Mouse (Mus musculus): ENCODE data around the gene Gnb1. TPM values are rescaled to one million over a fixed set of nuclear protein-coding genes. Genes with fewer than 3 reads are reported as not detected.

Gnb1 gene
- polyA plus RNA-seq, 1 experiment from 2014 or later = 1,252 TPM

DNA sequence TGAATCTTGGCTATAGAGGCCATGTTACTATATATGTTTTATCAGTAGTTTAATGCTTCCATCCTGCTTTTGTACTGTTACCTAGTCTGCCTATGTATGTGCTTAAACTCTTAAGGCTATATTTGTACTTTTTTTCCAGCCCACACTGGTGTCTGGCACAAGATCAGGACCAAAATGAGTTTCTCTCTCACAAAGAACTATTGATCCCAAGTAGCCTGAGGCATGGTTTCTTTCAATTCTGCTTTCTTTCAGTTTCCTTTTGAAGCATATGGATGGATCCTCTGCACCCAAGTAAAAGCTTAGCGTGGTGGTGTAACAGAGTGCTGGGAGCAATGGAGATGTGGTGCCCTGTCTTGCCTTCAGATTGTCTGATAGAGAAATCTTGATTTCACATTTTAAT, 19.8 kb downstream of the Gnb1 start:
- H3K27ac ChIP-seq (ENCODE audit: low read length) = no peak overlapping the region
- no peak overlapping the region for H3K4me3 ChIP-seq (ENCODE audit: low read depth, low read length)
- no peaks in the 10 kb centered on the region for H3K36me3 ChIP-seq (ENCODE audit: control insufficient read depth, insufficient read depth, low read length)
- 62% methylated on average over 1 of the region's 1 CpGs for WGBS
- no peak overlapping the region for H3K4me2 ChIP-seq (ENCODE audit: low read length)
- no peak for ATAC-seq
- H3K9ac ChIP-seq (ENCODE audit: low read depth, low read length) = no peak overlapping the region
- H3K4me1 ChIP-seq (ENCODE audit: control insufficient read depth, insufficient read depth, low read length) = peaks cover 14% of the 10 kb centered on the region
- H3K27me3 ChIP-seq (ENCODE audit: control insufficient read depth, insufficient read depth, low read depth, low read length) = no peaks in the 10 kb centered on the region
- H3K9me3 ChIP-seq (replicated peaks; ENCODE audit: control insufficient read depth, low read length, poor library complexity, severe bottlenecking) = no peaks in the 10 kb centered on the region

DNA sequence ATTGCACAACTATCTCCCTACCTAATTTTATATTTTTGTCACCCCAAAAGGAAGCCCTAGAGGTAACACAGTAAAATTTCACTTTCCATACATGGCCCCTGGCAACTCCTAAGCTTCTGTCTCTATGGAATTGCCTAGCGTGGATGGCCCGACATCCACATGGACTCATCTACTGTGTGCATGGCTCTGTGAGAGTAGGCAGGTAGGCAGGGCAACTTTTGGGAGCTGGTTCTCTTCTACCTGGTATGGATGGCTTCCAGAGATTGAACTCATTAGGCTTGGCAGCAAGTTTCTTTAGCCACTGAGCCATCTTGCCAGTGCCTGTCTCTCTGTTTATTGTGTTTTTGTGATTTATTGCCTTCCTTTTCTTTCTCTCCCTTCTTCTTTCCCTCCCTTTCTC, 23.6 kb downstream of the Gnb1 start:
- WGBS = 78% methylated on average over 2 of the region's 2 CpGs

DNA sequence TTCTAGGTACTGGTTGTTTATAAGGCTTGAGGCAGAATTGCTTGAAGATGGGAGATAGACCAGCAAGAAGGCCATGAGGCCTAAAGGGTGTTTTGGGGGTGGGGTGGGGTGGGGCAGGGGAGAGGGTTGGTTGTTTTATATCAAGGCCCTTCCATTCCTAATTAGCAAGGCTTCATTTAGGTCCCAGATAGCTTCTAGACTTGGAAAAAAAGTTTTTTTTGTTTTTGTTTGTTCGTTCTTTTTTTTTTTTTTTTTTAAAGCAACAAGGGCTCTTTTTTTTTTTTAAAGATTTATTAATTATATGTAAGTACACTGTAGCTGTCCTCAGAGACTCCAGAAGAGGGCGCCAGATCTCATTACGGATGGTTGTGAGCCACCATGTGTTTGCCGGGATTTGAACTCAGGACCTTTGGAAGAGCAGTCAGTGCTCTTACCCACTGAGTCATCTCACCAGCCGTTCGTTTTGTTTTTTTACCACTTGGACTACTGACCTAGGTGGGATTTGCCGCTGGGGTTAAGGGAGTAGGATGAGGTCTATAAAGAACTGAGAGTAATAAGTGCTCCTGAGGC, 26.9 kb downstream of the Gnb1 start:
- 91% methylated on average over 7 of the region's 7 CpGs for WGBS
- no peaks in the 10 kb centered on the region for H3K9me3 ChIP-seq (replicated peaks; ENCODE audit: control insufficient read depth, low read length, poor library complexity, severe bottlenecking)
- no peaks in the 10 kb centered on the region for H3K4me1 ChIP-seq (ENCODE audit: control insufficient read depth, insufficient read depth, low read length)
- no peak overlapping the region for H3K27ac ChIP-seq (ENCODE audit: low read length)
- ATAC-seq = no peak
- peaks cover 7% of the 10 kb centered on the region for H3K36me3 ChIP-seq (ENCODE audit: control insufficient read depth, insufficient read depth, low read length)
- H3K27me3 ChIP-seq (ENCODE audit: control insufficient read depth, insufficient read depth, low read depth, low read length) = no peaks in the 10 kb centered on the region
- no peak overlapping the region for H3K9ac ChIP-seq (ENCODE audit: low read depth, low read length)
- no peak overlapping the region for H3K4me2 ChIP-seq (ENCODE audit: low read length)
- H3K4me3 ChIP-seq (ENCODE audit: low read depth, low read length) = no peak overlapping the region

More for the DNA sequence above, 23.6 kb downstream of the Gnb1 start:
- ATAC-seq = no peak
- H3K4me2 ChIP-seq (ENCODE audit: low read length) = no peak overlapping the region
- peaks cover 3% of the 10 kb centered on the region; the same call in 1 of the 2 replicates for H3K36me3 ChIP-seq (ENCODE audit: control insufficient read depth, insufficient read depth, low read length)
- H3K4me3 ChIP-seq (ENCODE audit: low read depth, low read length) = no peak overlapping the region
- no peaks in the 10 kb centered on the region for H3K27me3 ChIP-seq (ENCODE audit: control insufficient read depth, insufficient read depth, low read depth, low read length)
- H3K9ac ChIP-seq (ENCODE audit: low read depth, low read length) = no peak overlapping the region
- H3K9me3 ChIP-seq (replicated peaks; ENCODE audit: control insufficient read depth, low read length, poor library complexity, severe bottlenecking) = no peaks in the 10 kb centered on the region
- H3K4me1 ChIP-seq (ENCODE audit: control insufficient read depth, insufficient read depth, low read length) = peaks cover 9% of the 10 kb centered on the region
- H3K27ac ChIP-seq (ENCODE audit: low read length) = no peak overlapping the region

DNA sequence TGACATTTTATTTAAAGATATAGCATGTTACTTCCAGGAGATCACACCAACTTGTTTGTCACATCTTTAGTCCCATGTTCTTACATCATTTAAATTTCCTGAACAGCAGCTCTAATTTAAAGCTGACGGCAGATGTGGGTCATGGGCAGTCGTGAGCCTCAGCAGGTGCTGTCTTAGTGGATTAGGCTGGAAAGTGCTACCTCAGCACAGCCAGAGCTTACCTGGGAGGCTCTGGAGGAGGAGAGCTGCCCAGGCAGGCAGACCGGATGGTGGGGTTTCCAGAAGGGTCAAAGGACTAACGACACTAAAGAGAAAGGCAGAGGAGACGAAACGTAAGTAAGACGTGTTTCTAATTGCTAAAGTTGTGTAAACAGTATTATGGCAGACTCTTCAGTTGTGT, 31.2 kb downstream of the Gnb1 start:
- Histone ChIP-seq H3K27me3 (ENCODE audit: control insufficient read depth, insufficient read depth, low read depth, low read length) (no peaks in the 10 kb centered on the region), H3K4me2 (ENCODE audit: low read length) (no peak overlapping the region), H3K9ac (ENCODE audit: low read depth, low read length) (no peak overlapping the region), H3K4me1 (ENCODE audit: control insufficient read depth, insufficient read depth, low read length) (no peaks in the 10 kb centered on the region), H3K4me3 (ENCODE audit: low read depth, low read length) (no peak overlapping the region), H3K36me3 (ENCODE audit: control insufficient read depth, insufficient read depth, low read length) (peaks cover 4% of the 10 kb centered on the region; the same call in 1 of the 2 replicates), H3K9me3 (replicated peaks; ENCODE audit: control insufficient read depth, low read length, poor library complexity, severe bottlenecking) (no peaks in the 10 kb centered on the region), H3K27ac (ENCODE audit: low read length) (no peak overlapping the region)
- WGBS = 76% methylated on average over 7 of the region's 7 CpGs
- no peak for ATAC-seq

DNA sequence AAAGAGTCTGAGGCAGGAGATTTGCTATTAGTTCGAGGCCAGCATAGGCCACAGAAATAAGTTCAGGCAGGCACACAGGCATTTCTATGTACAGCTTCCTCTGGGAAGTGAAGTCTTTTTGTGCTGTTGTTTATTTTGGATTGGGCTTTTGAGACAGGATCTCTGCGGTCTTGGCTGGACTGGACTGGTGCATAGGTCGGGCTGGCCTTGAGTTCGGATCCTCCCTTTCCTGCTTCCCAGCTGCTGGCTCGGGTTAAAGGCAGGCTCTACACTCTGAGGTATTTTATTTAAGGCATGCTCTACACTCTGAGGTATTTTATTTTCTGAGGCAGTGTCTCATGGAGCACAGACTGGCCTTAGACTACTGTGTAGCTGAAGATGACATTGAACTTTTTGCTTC, 34.6 kb downstream of the Gnb1 start:
- Histone ChIP-seq H3K36me3 (ENCODE audit: control insufficient read depth, insufficient read depth, low read length) (peaks cover 15% of the 10 kb centered on the region), H3K27me3 (ENCODE audit: control insufficient read depth, insufficient read depth, low read depth, low read length) (no peaks in the 10 kb centered on the region), H3K27ac (ENCODE audit: low read length) (no peak overlapping the region), H3K4me2 (ENCODE audit: low read length) (no peak overlapping the region), H3K4me1 (ENCODE audit: control insufficient read depth, insufficient read depth, low read length) (no peaks in the 10 kb centered on the region), H3K9me3 (replicated peaks; ENCODE audit: control insufficient read depth, low read length, poor library complexity, severe bottlenecking) (no peaks in the 10 kb centered on the region), H3K9ac (ENCODE audit: low read depth, low read length) (no peak overlapping the region), H3K4me3 (ENCODE audit: low read depth, low read length) (no peak overlapping the region)
- no peak for ATAC-seq
- 88% methylated on average over 5 of the region's 5 CpGs for WGBS

DNA sequence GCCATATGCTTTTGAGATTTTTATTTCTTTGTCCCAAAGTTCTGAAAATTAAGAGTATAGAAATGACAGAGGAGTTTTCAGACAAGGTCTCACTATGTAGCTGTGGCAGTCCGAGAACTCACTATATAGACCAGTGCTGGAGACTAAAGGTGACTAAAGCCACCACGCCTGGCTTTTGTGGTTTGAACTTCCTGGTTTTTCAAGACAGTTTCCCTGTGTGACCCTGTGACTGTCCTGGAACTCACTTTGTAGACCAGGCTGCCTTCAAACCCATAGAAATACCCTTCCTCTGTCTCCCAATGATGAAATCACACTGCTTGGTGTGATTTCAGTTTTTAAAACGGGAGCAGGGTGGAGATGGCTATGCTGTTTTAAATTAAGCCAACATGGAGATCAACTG, 38.1 kb downstream of the Gnb1 start:
- Histone ChIP-seq H3K4me1 (ENCODE audit: control insufficient read depth, insufficient read depth, low read length) (no peaks in the 10 kb centered on the region), H3K27me3 (ENCODE audit: control insufficient read depth, insufficient read depth, low read depth, low read length) (no peaks in the 10 kb centered on the region), H3K4me3 (ENCODE audit: low read depth, low read length) (no peak overlapping the region), H3K27ac (ENCODE audit: low read length) (no peak overlapping the region), H3K9ac (ENCODE audit: low read depth, low read length) (no peak overlapping the region), H3K36me3 (ENCODE audit: control insufficient read depth, insufficient read depth, low read length) (peaks cover 15% of the 10 kb centered on the region; the same call in 1 of the 2 replicates), H3K9me3 (replicated peaks; ENCODE audit: control insufficient read depth, low read length, poor library complexity, severe bottlenecking) (no peaks in the 10 kb centered on the region), H3K4me2 (ENCODE audit: low read length) (no peak overlapping the region)
- WGBS = 94% methylated on average over 3 of the region's 3 CpGs
- ATAC-seq = no peak

DNA sequence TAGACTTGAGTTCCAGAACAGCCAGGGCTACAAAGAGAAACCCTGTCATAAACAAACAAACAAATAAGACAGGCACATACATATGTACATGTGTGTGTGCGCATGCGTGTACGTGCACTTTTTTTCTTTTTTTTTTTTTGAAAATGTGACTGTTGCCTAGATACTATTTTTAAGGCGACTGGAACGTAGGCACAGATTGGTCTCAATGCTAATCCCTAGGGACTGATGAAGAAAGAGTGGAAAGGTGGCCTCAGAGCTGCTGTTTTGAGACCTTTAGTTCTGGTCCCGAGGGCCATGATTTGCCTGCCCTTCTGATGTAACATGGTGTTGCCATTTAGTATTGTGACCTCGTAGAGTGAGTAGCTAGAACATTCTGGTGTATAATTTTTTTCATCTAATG, 58.8 kb downstream of the Gnb1 start:
- Histone ChIP-seq H3K9me3 (replicated peaks; ENCODE audit: control insufficient read depth, low read length, poor library complexity, severe bottlenecking) (no peaks in the 10 kb centered on the region), H3K9ac (ENCODE audit: low read depth, low read length) (no peak overlapping the region), H3K27ac (ENCODE audit: low read length) (no peak overlapping the region), H3K4me2 (ENCODE audit: low read length) (no peak overlapping the region), H3K4me1 (ENCODE audit: control insufficient read depth, insufficient read depth, low read length) (no peaks in the 10 kb centered on the region), H3K27me3 (ENCODE audit: control insufficient read depth, insufficient read depth, low read depth, low read length) (no peaks in the 10 kb centered on the region), H3K4me3 (ENCODE audit: low read depth, low read length) (no peak overlapping the region), H3K36me3 (ENCODE audit: control insufficient read depth, insufficient read depth, low read length) (peaks cover 29% of the 10 kb centered on the region)
- WGBS = 93% methylated on average over 7 of the region's 7 CpGs
- ATAC-seq = no peak

DNA sequence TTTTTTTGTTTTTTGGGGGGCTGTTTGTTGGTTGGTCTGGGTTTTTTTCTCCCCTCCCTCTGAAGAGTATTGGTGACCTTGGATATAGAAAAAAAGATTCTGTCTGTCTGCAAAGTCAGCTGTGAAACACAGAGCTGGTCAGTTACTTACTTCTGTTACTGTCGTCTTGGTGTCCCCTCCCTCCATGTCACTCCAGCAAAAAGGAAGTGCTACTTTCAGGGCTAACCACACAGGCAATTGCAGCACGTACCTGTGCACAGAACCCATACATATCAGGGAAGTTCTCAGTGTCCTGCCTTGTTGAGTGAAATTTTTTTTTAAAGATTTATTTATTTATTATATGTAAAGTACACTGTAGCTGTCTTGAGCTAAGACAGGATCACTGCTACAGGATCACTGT, 59.3 kb downstream of the Gnb1 start:
- ATAC-seq = no peak
- Histone ChIP-seq H3K4me3 (ENCODE audit: low read depth, low read length) (no peak overlapping the region), H3K36me3 (ENCODE audit: control insufficient read depth, insufficient read depth, low read length) (peaks cover 30% of the 10 kb centered on the region), H3K9me3 (replicated peaks; ENCODE audit: control insufficient read depth, low read length, poor library complexity, severe bottlenecking) (no peaks in the 10 kb centered on the region), H3K4me1 (ENCODE audit: control insufficient read depth, insufficient read depth, low read length) (no peaks in the 10 kb centered on the region), H3K9ac (ENCODE audit: low read depth, low read length) (no peak overlapping the region), H3K27me3 (ENCODE audit: control insufficient read depth, insufficient read depth, low read depth, low read length) (no peaks in the 10 kb centered on the region), H3K27ac (ENCODE audit: low read length) (no peak overlapping the region), H3K4me2 (ENCODE audit: low read length) (no peak overlapping the region)
- WGBS = 86% methylated on average over 2 of the region's 2 CpGs

DNA sequence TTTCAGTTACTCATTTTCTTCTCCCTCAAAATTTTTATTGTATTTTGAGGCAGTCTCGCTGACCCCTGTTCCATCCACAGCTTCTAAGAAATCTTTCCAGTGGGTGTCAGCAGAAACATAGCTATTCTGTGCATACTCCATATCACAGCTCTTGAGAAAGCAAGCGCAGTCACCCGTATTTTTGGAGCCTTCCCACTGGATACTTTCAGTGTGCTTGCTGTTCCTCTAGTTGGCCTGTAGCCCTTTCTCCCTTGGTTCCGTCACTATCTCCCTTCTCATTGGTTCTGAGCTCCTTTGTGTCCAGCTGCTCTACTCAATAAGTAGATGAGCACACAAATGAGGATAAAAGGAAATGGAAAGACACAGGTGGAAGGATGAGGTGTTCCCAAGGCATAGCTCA, 59.9 kb downstream of the Gnb1 start:
- H3K9me3 ChIP-seq (replicated peaks; ENCODE audit: control insufficient read depth, low read length, poor library complexity, severe bottlenecking) = no peaks in the 10 kb centered on the region
- no peak overlapping the region for H3K27ac ChIP-seq (ENCODE audit: low read length)
- H3K4me1 ChIP-seq (ENCODE audit: control insufficient read depth, insufficient read depth, low read length) = no peaks in the 10 kb centered on the region
- H3K36me3 ChIP-seq (ENCODE audit: control insufficient read depth, insufficient read depth, low read length) = peaks cover 36% of the 10 kb centered on the region
- ATAC-seq = no peak
- H3K4me3 ChIP-seq (ENCODE audit: low read depth, low read length) = no peak overlapping the region
- H3K9ac ChIP-seq (ENCODE audit: low read depth, low read length) = no peak overlapping the region
- H3K4me2 ChIP-seq (ENCODE audit: low read length) = no peak overlapping the region
- no peaks in the 10 kb centered on the region for H3K27me3 ChIP-seq (ENCODE audit: control insufficient read depth, insufficient read depth, low read depth, low read length)
- 89% methylated on average over 4 of the region's 4 CpGs for WGBS

Measured in midbrain, embryonic 16.5 days (tissue).